Comparison of ENCODE assay signal across 20 mouse cellular contexts in the genomic region with DNA sequence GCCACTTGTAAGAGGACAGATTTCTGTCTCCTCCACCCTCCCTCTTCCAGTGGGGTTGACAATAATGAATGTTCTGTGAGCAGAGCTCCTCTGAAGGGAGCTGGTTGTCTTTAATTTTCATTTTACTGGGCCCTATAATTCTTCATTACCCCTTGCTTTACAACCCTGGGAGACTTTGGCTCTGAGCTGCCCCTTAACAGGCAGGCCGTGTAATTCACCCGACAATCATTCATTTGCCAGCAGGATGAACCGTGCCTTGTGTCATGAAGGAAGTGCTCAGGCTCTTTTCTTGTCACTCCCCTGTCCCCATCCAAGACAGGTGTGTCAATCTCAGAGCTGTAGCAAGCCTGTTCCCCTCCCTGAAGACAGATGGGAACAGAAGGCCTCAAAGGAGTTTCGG. TPM values are rescaled to one million over a fixed set of nuclear protein-coding genes. Genes with fewer than 3 reads are reported as not detected.
DNase-seq lines count a peak whose midpoint lies in the region; ATAC-seq and TF ChIP-seq lines count a peak whose summit lies in the region.
"Had no signal": no experiment of that assay in that cellular context is flagged by ENCODE, and none has a peak within 500 bp of the region (broad histone marks: within the 10 kb centered on the region; RNA-seq: fewer than 3 reads in every experiment).

No protein-coding gene starts in this region.

- ATAC-seq in hindbrain, embryonic 15.5 days (ENCODE audit: low FRiP score, low read depth): no peak
- no peak for ATAC-seq in hindbrain, embryonic 11.5 days (ENCODE audit: low FRiP score)
- ATAC-seq in neural tube, embryonic 12.5 days (ENCODE audit: low FRiP score, low read depth): 0 out of 2 replicates have a peak, but pooled peaks have one; percentile 34
- no peak for ATAC-seq in midbrain, postnatal 0 days (ENCODE audit: low FRiP score)
- ATAC-seq: activated CD4-positive, CD25-positive, alpha-beta regulatory T cell, adult 4 months; forebrain, embryonic 13.5 days; Patski had no signal

- no peak overlapping the region for H3K9ac ChIP-seq in hindbrain, embryonic 15.5 days
- H3K9ac ChIP-seq in hindbrain, embryonic 11.5 days (ENCODE audit: low read depth, low read length): no peak overlapping the region
- no peak overlapping the region for H3K9ac ChIP-seq in neural tube, embryonic 12.5 days
- H3K9ac ChIP-seq in midbrain, postnatal 0 days (replicated peaks; ENCODE audit: low read length, poor library complexity, severe bottlenecking): no peak overlapping the region
- H3K9ac ChIP-seq: heart, embryonic 15.5 days had no signal

- H3K4me1 ChIP-seq in hindbrain, embryonic 15.5 days (replicated peaks): peaks cover 20% of the 10 kb centered on the region
- H3K4me1 ChIP-seq in hindbrain, embryonic 11.5 days (replicated peaks; ENCODE audit: control insufficient read depth, insufficient read depth, low read length): 0 out of 2 replicates have a peak, but pooled peaks cover 2% of the 10 kb centered on the region
- peaks cover 22% of the 10 kb centered on the region for H3K4me1 ChIP-seq in neural tube, embryonic 12.5 days
- H3K4me1 ChIP-seq in midbrain, postnatal 0 days (ENCODE audit: insufficient read depth, low read length): peaks cover 16% of the 10 kb centered on the region; the same call in 1 of the 2 replicates
- H3K4me1 ChIP-seq: embryonic facial prominence, embryonic 10.5 days; heart, embryonic 15.5 days had no signal

- H3K27me3 ChIP-seq in hindbrain, embryonic 15.5 days: no peaks in the 10 kb centered on the region
- H3K27me3 ChIP-seq in hindbrain, embryonic 11.5 days (ENCODE audit: control insufficient read depth, insufficient read depth, low read length): no peaks in the 10 kb centered on the region
- H3K27me3 ChIP-seq in neural tube, embryonic 12.5 days (replicated peaks): peaks cover 12% of the 10 kb centered on the region; the same call in 1 of the 2 replicates
- no peaks in the 10 kb centered on the region for H3K27me3 ChIP-seq in midbrain, postnatal 0 days (ENCODE audit: insufficient read depth, low read length)
- H3K27me3 ChIP-seq: forebrain, embryonic 13.5 days had no signal

- H3K4me2 ChIP-seq in hindbrain, embryonic 15.5 days: peak overlapping the region; percentile 44
- H3K4me2 ChIP-seq in hindbrain, embryonic 11.5 days (replicated peaks; ENCODE audit: low read depth, low read length): no peak overlapping the region
- peak overlapping the region; percentile 50 for H3K4me2 ChIP-seq in neural tube, embryonic 12.5 days (replicated peaks)
- H3K4me2 ChIP-seq in midbrain, postnatal 0 days (ENCODE audit: low read depth, low read length, poor library complexity, severe bottlenecking): no peak overlapping the region
- H3K4me2 ChIP-seq: heart, embryonic 11.5 days; heart, embryonic 15.5 days had no signal

- WGBS in hindbrain, embryonic 15.5 days: 30% methylated on average over 4 of the region's 4 CpGs
- WGBS in hindbrain, embryonic 11.5 days: 45% methylated on average over 4 of the region's 4 CpGs
- 24% methylated on average over 4 of the region's 4 CpGs for WGBS in neural tube, embryonic 12.5 days
- WGBS in midbrain, postnatal 0 days: 35% methylated on average over 4 of the region's 4 CpGs

- no peak for TF ChIP-seq CTCF in midbrain, postnatal 0 days (IDR thresholded peaks at IDR 0.05)

- H3K9me3 ChIP-seq in hindbrain, embryonic 15.5 days: no peaks in the 10 kb centered on the region
- H3K9me3 ChIP-seq in hindbrain, embryonic 11.5 days (ENCODE audit: control insufficient read depth, low read length): no peaks in the 10 kb centered on the region
- H3K9me3 ChIP-seq in neural tube, embryonic 12.5 days: no peaks in the 10 kb centered on the region
- no peaks in the 10 kb centered on the region for H3K9me3 ChIP-seq in midbrain, postnatal 0 days (ENCODE audit: low read length)
- H3K9me3 ChIP-seq: embryonic facial prominence, embryonic 10.5 days; forebrain, embryonic 13.5 days; heart, embryonic 15.5 days had no signal

- H3K27ac ChIP-seq in hindbrain, embryonic 15.5 days (replicated peaks): peak overlapping the region; percentile 73; the same call in 1 of the 2 replicates
- no peak overlapping the region for H3K27ac ChIP-seq in hindbrain, embryonic 11.5 days (ENCODE audit: low read depth, low read length)
- H3K27ac ChIP-seq in neural tube, embryonic 12.5 days: no peak overlapping the region
- peak overlapping the region; percentile 38; the same call in 1 of the 2 replicates for H3K27ac ChIP-seq in midbrain, postnatal 0 days (ENCODE audit: low read depth, low read length)
- H3K27ac ChIP-seq: embryonic facial prominence, embryonic 10.5 days; forebrain, embryonic 13.5 days; heart, adult 2 months; heart, embryonic 15.5 days had no signal

- H3K36me3 ChIP-seq in hindbrain, embryonic 15.5 days: no peaks in the 10 kb centered on the region
- no peaks in the 10 kb centered on the region for H3K36me3 ChIP-seq in hindbrain, embryonic 11.5 days (ENCODE audit: control insufficient read depth, insufficient read depth, low read length)
- no peaks in the 10 kb centered on the region for H3K36me3 ChIP-seq in neural tube, embryonic 12.5 days
- H3K36me3 ChIP-seq in midbrain, postnatal 0 days (ENCODE audit: insufficient read depth, low read length): no peaks in the 10 kb centered on the region
- H3K36me3 ChIP-seq: embryonic facial prominence, embryonic 10.5 days; heart, embryonic 15.5 days had no signal

- no peak overlapping the region for H3K4me3 ChIP-seq in hindbrain, embryonic 15.5 days
- H3K4me3 ChIP-seq in hindbrain, embryonic 11.5 days (ENCODE audit: low read depth, low read length): no peak overlapping the region
- no peak overlapping the region for H3K4me3 ChIP-seq in neural tube, embryonic 12.5 days
- no peak overlapping the region for H3K4me3 ChIP-seq in midbrain, postnatal 0 days (ENCODE audit: low read depth, low read length)
- H3K4me3 ChIP-seq: embryonic facial prominence, embryonic 10.5 days; heart, adult 2 months; heart, embryonic 15.5 days had no signal

- no peak for DNase-seq in hindbrain, embryonic 11.5 days (ENCODE audit: low spot score)
- DNase-seq in neural tube, embryonic 10.5 days (ENCODE audit: extremely low spot score, low spot score): no peak
- no peak for DNase-seq in midbrain, postnatal 0 days (ENCODE audit: low spot score)
- DNase-seq in cerebellum, postnatal 10 days: no peak
- DNase-seq in spleen, postnatal 14 days (ENCODE audit: low spot score in 2 of 2): no peak
- DNase-seq: cerebellum, adult 9-11 months; gastrocnemius, postnatal 14 days; heart, postnatal 14 days had no signal

RNA-seq across cellular contexts. Expression of a gene that starts 18.1 kb away (rescaled TPM):
- polyA plus RNA-seq in hindbrain, embryonic 15.5 days (2015; fragmentation: Nextera tagmentation; extraction: Ambion mirVana): 67.7 and 81.1 TPM in 2 replicates
- polyA plus RNA-seq in hindbrain, embryonic 11.5 days (2014; fragmentation: Nextera tagmentation; extraction: Ambion mirVana): 28.6 and 30.7 TPM in 2 replicates
- polyA plus RNA-seq in neural tube, embryonic 12.5 days (2016; fragmentation: Nextera tagmentation; extraction: Ambion mirVana): 46.5 and 48.3 TPM in 2 replicates
- 112 TPM in 2 replicates for total RNA-seq in midbrain, postnatal 0 days (2014; rRNA removed)
- 58.4 and 61.7 TPM in 2 replicates for polyA plus RNA-seq in midbrain, postnatal 0 days (2015; fragmentation: Nextera tagmentation; extraction: Ambion mirVana)
- total RNA-seq: CH12.LX; gastrocnemius, adult 18-20 months; heart, adult 2 months; hematopoietic stem cell, adult 5-6 weeks had no signal
- polyA plus RNA-seq: activated CD4-positive, CD25-positive, alpha-beta regulatory T cell, adult 4 months had no signal

Comparison
In these comparisons a context has a peak if more than half of its experiments do, and no peak if none do; other contexts are left out.
1. H3K27ac ChIP-seq: peak in hindbrain, embryonic 15.5 days (single experiment) and midbrain, postnatal 0 days (single experiment); none in hindbrain, embryonic 11.5 days (single experiment) and neural tube, embryonic 12.5 days (single experiment).
2. H3K4me2 ChIP-seq: peak in hindbrain, embryonic 15.5 days (single experiment) and neural tube, embryonic 12.5 days (single experiment); none in hindbrain, embryonic 11.5 days (single experiment) and midbrain, postnatal 0 days (single experiment).